In the genomic region with DNA sequence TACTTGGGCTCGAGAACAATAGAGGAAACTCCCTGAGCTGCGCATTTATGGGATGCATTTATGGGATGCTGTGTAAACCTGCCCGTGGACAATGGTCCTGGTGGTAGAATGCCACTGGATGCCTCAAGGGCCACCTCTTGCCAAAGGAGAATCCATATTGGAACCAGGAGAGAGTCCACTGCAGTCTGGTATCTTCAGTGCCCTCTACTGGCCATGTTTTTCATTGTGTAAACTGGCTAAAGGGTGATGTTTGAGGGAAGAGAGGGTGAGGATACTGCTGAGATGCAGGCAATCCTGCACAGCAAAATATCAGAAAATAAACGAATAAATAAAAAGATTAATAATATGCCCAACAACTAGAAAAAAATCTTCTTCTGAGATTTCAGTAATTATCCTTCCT, we compare ENCODE assay signal across 9 mouse cellular contexts.
DNase-seq lines count a peak whose midpoint lies in the region; ATAC-seq and TF ChIP-seq lines count a peak whose summit lies in the region.
"Had no signal": no experiment of that assay in that cellular context is flagged by ENCODE, and none has a peak within 500 bp of the region (broad histone marks: within the 10 kb centered on the region; RNA-seq: fewer than 3 reads in every experiment).

No protein-coding gene starts in this region.

- no peak for TF ChIP-seq EP300 in ES-Bruce4 (IDR thresholded peaks at IDR 0.05; ENCODE audit: insufficient read depth, low read depth, low read length)

- 73% methylated on average over 4 of the region's 4 CpGs for WGBS in kidney, embryonic 14.5 days

- ATAC-seq in kidney, embryonic 14.5 days (ENCODE audit: low FRiP score, low TSS enrichment), result no peak
- ATAC-seq: midbrain, embryonic 15.5 days had no signal

- no peaks in the 10 kb centered on the region for H3K9me3 ChIP-seq in kidney, embryonic 14.5 days (ENCODE audit: control insufficient read depth, low read length)
- no peaks in the 10 kb centered on the region for H3K9me3 ChIP-seq in ES-Bruce4 (replicated peaks; ENCODE audit: control insufficient read depth, insufficient read depth, low read length, poor library complexity, severe bottlenecking)
- H3K9me3 ChIP-seq: midbrain, embryonic 15.5 days had no signal

- no peak overlapping the region for H3K4me3 ChIP-seq in kidney, embryonic 14.5 days (ENCODE audit: low read length)
- H3K4me3 ChIP-seq in ES-Bruce4 (ENCODE audit: low read depth, low read length), result no peak overlapping the region
- H3K4me3 ChIP-seq: midbrain, embryonic 15.5 days had no signal

- DNase-seq in cerebellum, adult 18-20 months, result peak; percentile 3
- DNase-seq in cerebellum, adult 11-12 months, result no peak
- peak; percentile 44 for DNase-seq in kidney, adult 9 months
- DNase-seq in embryo, embryonic 9.5 days (ENCODE audit: extremely low spot score), result peak; percentile 41
- no peak for DNase-seq in spleen, postnatal 4 days (ENCODE audit: low spot score in 2 of 2)
- no peak for DNase-seq in spleen, adult 12 weeks (ENCODE audit: low spot score)

- H3K4me1 ChIP-seq in kidney, embryonic 14.5 days (ENCODE audit: control insufficient read depth, insufficient read depth, low read length), result 0 out of 2 replicates have a peak, but pooled peaks cover 4% of the 10 kb centered on the region
- H3K4me1 ChIP-seq in ES-Bruce4 (ENCODE audit: control insufficient read depth, insufficient read depth, low read length), result no peaks in the 10 kb centered on the region
- H3K4me1 ChIP-seq: midbrain, embryonic 15.5 days had no signal

- no peak overlapping the region for H3K4me2 ChIP-seq in kidney, embryonic 14.5 days (replicated peaks; ENCODE audit: low read depth, low read length)
- H3K4me2 ChIP-seq: midbrain, embryonic 15.5 days had no signal

- no peak overlapping the region for H3K27ac ChIP-seq in kidney, embryonic 14.5 days (ENCODE audit: low read depth, low read length)
- no peak overlapping the region for H3K27ac ChIP-seq in ES-Bruce4 (ENCODE audit: insufficient read depth, low read length)
- H3K27ac ChIP-seq: midbrain, embryonic 15.5 days had no signal

- H3K27me3 ChIP-seq in kidney, embryonic 14.5 days (ENCODE audit: control insufficient read depth, insufficient read depth, low read length), result no peaks in the 10 kb centered on the region
- H3K27me3 ChIP-seq in ES-Bruce4 (ENCODE audit: control insufficient read depth, insufficient read depth, low read length, poor library complexity, severe bottlenecking), result no peaks in the 10 kb centered on the region
- H3K27me3 ChIP-seq: midbrain, embryonic 15.5 days had no signal

- peak; percentile 17 for TF ChIP-seq CTCF in ES-Bruce4 (IDR thresholded peaks at IDR 0.05; ENCODE audit: low read depth, low read length)

- no peaks in the 10 kb centered on the region for H3K36me3 ChIP-seq in kidney, embryonic 14.5 days (ENCODE audit: control insufficient read depth, insufficient read depth, low read length)
- no peaks in the 10 kb centered on the region for H3K36me3 ChIP-seq in ES-Bruce4 (ENCODE audit: control insufficient read depth, insufficient read depth, low read length, poor library complexity, severe bottlenecking)
- H3K36me3 ChIP-seq: midbrain, embryonic 15.5 days had no signal

- no peak for TF ChIP-seq POLR2A in ES-Bruce4 (IDR thresholded peaks at IDR 0.05; ENCODE audit: insufficient read depth, low read length)

- H3K9ac ChIP-seq in kidney, embryonic 14.5 days (ENCODE audit: low read depth, low read length), result no peak overlapping the region
- no peak overlapping the region for H3K9ac ChIP-seq in ES-Bruce4 (ENCODE audit: low read depth, poor library complexity, severe bottlenecking)
- H3K9ac ChIP-seq: midbrain, embryonic 15.5 days had no signal

Comparison
In these comparisons a context has a peak if more than half of its experiments do, and no peak if none do; other contexts are left out.
1. DNase-seq: peak in cerebellum, adult 18-20 months (2 of 2), kidney, adult 9 months (single experiment) and embryo, embryonic 9.5 days (single experiment); none in cerebellum, adult 11-12 months (single experiment), spleen, postnatal 4 days (0 of 2) and spleen, adult 12 weeks (single experiment).